Mouse (Mus musculus) megakaryocyte, embryonic 14.5 days (primary cell): ENCODE measurements around the gene Zfp574. TPM values are rescaled to one million over a fixed set of nuclear protein-coding genes. Genes with fewer than 3 reads are reported as not detected.

Source experiments
- H3K27me3 ChIP-seq: replicated peaks from 2 replicates; pipeline ENCODE3; 2012; ENCODE audit warnings: inconsistent platforms
- H3K36me3 ChIP-seq: replicated peaks from 2 replicates; pipeline ENCODE3; 2012; ENCODE audit warnings: low read length, inconsistent platforms, mixed read lengths
- H3K4me1 ChIP-seq: 2 replicates; pipeline ENCODE4 v1.6.1; 2012; ENCODE audit warnings: inconsistent platforms
- H3K4me3 ChIP-seq: replicated peaks from 2 replicates; pipeline ENCODE3; 2012; ENCODE audit warnings: moderate library complexity, mild to moderate bottlenecking, inconsistent platforms
- H3K9me3 ChIP-seq: 2 replicates; pipeline ENCODE4 v1.6.1; 2012; ENCODE audit warnings: inconsistent platforms
- FLI1 ChIP-seq: IDR thresholded peaks from 2 replicates; pipeline ENCODE4 v1.6.1; 2012; ENCODE audit warnings: low read length, inconsistent platforms, mixed read lengths
- GATA1 ChIP-seq: IDR thresholded peaks from 3 replicates; pipeline ENCODE4 v1.6.1; 2012; ENCODE audit warnings: mixed read lengths, low read length, inconsistent platforms, borderline replicate concordance
- polyA plus RNA-seq: library from polyadenylated mRNA; stranded (reverse); fragments of >175 nt; gene quantifications from 2 replicates; pipeline ENCODE4 v1.2.3, GENCODE M21; 2012; ENCODE audit warnings: low replicate concordance; ENCODE audit not compliant: insufficient read depth

Gene Zfp574
- polyA plus RNA-seq, 1 experiment = 21.6 TPM

DNA sequence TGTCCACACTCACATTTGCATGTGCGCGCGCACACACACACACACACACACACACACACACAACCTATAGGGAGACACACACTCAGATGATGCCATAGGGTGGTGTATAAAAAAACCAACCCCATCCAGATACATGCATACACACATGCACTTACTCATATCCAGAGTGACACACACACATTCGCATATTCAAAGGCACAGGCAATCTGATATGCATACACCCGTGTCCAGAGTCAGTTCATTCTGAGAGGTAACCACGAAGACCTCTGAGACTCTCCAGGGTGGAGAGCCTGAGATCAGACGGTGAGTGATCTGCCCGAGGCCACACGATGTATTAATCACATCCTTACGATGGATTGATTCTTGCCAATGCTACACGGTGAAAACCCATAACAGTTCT is 58.2 kb downstream of the Zfp574 start:
- Histone ChIP-seq H3K27me3 (peaks cover 35% of the 10 kb centered on the region), H3K9me3 (peaks cover 4% of the 10 kb centered on the region), H3K4me1 (peaks cover 74% of the 10 kb centered on the region), H3K4me3 (peak overlapping the region; percentile 54), H3K36me3 (peaks cover 47% of the 10 kb centered on the region)
- TF ChIP-seq GATA1 (no peak), FLI1 (no peak)

DNA sequence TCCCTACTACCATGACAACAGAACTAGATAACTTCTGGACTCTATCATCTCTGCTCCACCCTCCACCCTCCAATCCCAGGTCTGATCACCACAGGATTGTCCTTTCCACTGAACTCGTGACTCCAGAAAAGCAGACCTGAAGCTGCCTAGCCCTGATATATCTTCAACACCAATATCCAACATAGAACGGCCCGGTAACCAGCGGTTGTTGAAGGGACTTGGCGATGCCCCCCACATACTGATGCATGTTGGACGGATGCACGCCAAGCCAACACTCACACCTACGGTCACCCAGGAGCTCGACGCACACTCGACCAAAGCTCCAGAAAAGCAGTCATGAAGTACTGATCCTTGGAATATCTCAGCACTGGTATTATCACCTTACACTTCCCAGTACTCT is 58.9 kb downstream of the Zfp574 start:
- peaks cover 51% of the 10 kb centered on the region for H3K36me3 ChIP-seq
- H3K4me3 ChIP-seq = peak overlapping the region; percentile 72
- peaks cover 41% of the 10 kb centered on the region for H3K27me3 ChIP-seq

DNA sequence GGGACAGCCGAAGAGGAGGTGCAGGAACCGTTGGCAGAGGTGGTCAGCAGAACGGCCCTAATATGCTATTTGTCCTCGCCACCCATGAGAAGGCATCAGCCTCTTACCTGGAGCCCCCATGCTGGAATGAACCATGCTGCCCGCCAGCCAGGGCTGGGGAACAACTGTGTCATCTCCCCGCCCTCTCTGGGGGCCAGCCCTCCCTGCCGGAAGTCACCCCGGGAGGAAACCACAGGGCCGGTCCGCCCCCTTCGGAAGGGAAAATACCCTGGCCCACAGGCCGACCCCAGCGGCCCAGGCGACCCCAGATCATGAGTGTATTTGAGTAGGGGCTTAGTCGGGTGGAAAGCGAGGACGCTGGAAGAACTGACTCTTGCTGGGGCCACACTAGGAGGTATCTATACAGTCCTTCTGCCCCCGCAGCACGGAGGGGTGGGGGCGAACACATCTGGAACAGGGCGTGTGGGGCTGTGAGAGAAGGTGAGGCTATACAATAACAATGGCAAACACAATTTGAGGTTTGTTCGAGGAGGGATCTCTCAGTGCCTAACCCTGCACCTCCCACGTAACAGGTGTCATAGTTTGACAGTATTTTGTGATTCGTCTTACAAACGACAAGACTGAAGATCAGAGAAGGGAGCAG is 60.1 kb downstream of the Zfp574 start:
- Histone ChIP-seq H3K4me3 (peak overlapping the region; percentile 89), H3K27me3 (peaks cover 43% of the 10 kb centered on the region)

More for the DNA sequence above, 58.9 kb downstream of the Zfp574 start:
- H3K4me1 ChIP-seq = peaks cover 70% of the 10 kb centered on the region
- TF ChIP-seq FLI1 (no peak), GATA1 (no peak)
- H3K9me3 ChIP-seq = peaks cover 11% of the 10 kb centered on the region

More for the DNA sequence above, 60.1 kb downstream of the Zfp574 start:
- H3K36me3 ChIP-seq = peaks cover 50% of the 10 kb centered on the region
- H3K9me3 ChIP-seq = peaks cover 13% of the 10 kb centered on the region
- peaks cover 66% of the 10 kb centered on the region for H3K4me1 ChIP-seq
- TF ChIP-seq FLI1 = no peak
- TF ChIP-seq GATA1 = no peak

Other genes with a start within 250 kb of the Zfp574 start
- 23.1 and 70.1 TPM in 2 replicates for gene Gm9844, start 210.4 kb upstream of the Zfp574 start, polyA plus RNA-seq
- gene Lypd4, start 202.6 kb upstream of the Zfp574 start, polyA plus RNA-seq = not detected in 2 replicates
- not detected in 2 replicates for gene Dmrtc2, start 202.5 kb upstream of the Zfp574 start, polyA plus RNA-seq
- gene Rps19, start 188.2 kb upstream of the Zfp574 start, polyA plus RNA-seq = 171 and 2,463 TPM in 2 replicates
- 0.50 TPM in 1 of 2 replicates, not detected in the other for gene Cd79a, start 175.2 kb upstream of the Zfp574 start, polyA plus RNA-seq
- gene Arhgef1, start 169.7 kb upstream of the Zfp574 start, polyA plus RNA-seq = 136 and 219 TPM in 2 replicates
- 0.37 TPM in 1 of 2 replicates, not detected in the other for gene Gm4881, start 128.1 kb upstream of the Zfp574 start, polyA plus RNA-seq
- gene Rabac1, start 99.8 kb upstream of the Zfp574 start, polyA plus RNA-seq = 475 and 509 TPM in 2 replicates
- 7.5 and 25.7 TPM in 2 replicates for gene Atp1a3, start 66.6 kb upstream of the Zfp574 start, polyA plus RNA-seq
- gene Grik5, start 221 bp upstream of the Zfp574 start, polyA plus RNA-seq = 6.5 and 20.1 TPM in 2 replicates
- 141 and 174 TPM in 2 replicates for gene Pou2f2, start 107.2 kb downstream of the Zfp574 start, polyA plus RNA-seq
- 16.7 and 34.3 TPM in 2 replicates for gene Dedd2, start 148.0 kb downstream of the Zfp574 start, polyA plus RNA-seq
- 4.8 and 8.9 TPM in 2 replicates for gene Zfp526, start 148.9 kb downstream of the Zfp574 start, polyA plus RNA-seq
- gene Gsk3a, start 165.3 kb downstream of the Zfp574 start, polyA plus RNA-seq = 55.6 and 120 TPM in 2 replicates
- gene Erf, start 178.2 kb downstream of the Zfp574 start, polyA plus RNA-seq = 44.8 and 66.8 TPM in 2 replicates
- 290 and 655 TPM in 2 replicates for gene Cic, start 195.1 kb downstream of the Zfp574 start, polyA plus RNA-seq
- gene Pafah1b3, start 225.4 kb downstream of the Zfp574 start, polyA plus RNA-seq = 19.1 TPM in 1 of 2 replicates, not detected in the other
- 0.17 TPM in 1 of 2 replicates, not detected in the other for gene Prr19, start 228.8 kb downstream of the Zfp574 start, polyA plus RNA-seq
- 0.16 TPM in 1 of 2 replicates, not detected in the other for gene Tmem145, start 233.5 kb downstream of the Zfp574 start, polyA plus RNA-seq
- 9.7 and 10.3 TPM in 2 replicates for gene Megf8, start 244.6 kb downstream of the Zfp574 start, polyA plus RNA-seq